Mouse (Mus musculus) c-Kit-positive CD71-negative TER-119-negative erythroid progenitor cells, embryonic 14.5 days (primary cell): ENCODE data around the gene Ush1c.
A peak's percentile ranks its signal among the peaks of the same experiment; 100 is the strongest.
"Not testable (repeated sequence)": the region's sequence is repeated elsewhere in the genome, so short reads cannot be mapped to it uniquely, and the experiment has no call there.

Experiments
- DNase-seq: peaks from one replicate; pipeline ENCODE4 v3.0.0-alpha.2; 2013; ENCODE audit warnings: low read depth

Gene Ush1c

GRCm38 (mm10) chr7:46204775-46205174 is 33.5 kb downstream of the Ush1c start:
- no peak for DNase-seq

- no peak for DNase-seq
Measured at GRCm38 (mm10) chr7:46204046-46204471, 34.2 kb downstream of the Ush1c start.

GRCm38 (mm10) chr7:46201649-46202048 is 36.7 kb downstream of the Ush1c start:
- no peak for DNase-seq

GRCm38 (mm10) chr7:46200021-46200420 is 38.3 kb downstream of the Ush1c start:
- no peak for DNase-seq

GRCm38 (mm10) chr7:46195356-46195755 is 42.9 kb downstream of the Ush1c start:
- no peak for DNase-seq

- DNase-seq = no peak
Measured at GRCm38 (mm10) chr7:46184232-46184631, 54.1 kb downstream of the Ush1c start.

- DNase-seq = peak; percentile 29
Measured at GRCm38 (mm10) chr7:46181590-46181989, 56.7 kb downstream of the Ush1c start.

GRCm38 (mm10) chr7:46179431-46180275 is 58.6 kb downstream of the Ush1c start, which contains the start of gene Abcc8:
TSS of gene Abcc8 (minus strand) at chr7:46180033.
- DNase-seq = no peak

- not testable (repeated sequence) for DNase-seq
Measured at GRCm38 (mm10) chr7:46168980-46169379, 69.3 kb downstream of the Ush1c start.

GRCm38 (mm10) chr7:46168402-46168801 is 69.9 kb downstream of the Ush1c start:
- DNase-seq = no peak

GRCm38 (mm10) chr7:46167901-46168300 is 70.4 kb downstream of the Ush1c start:
- no peak for DNase-seq

- DNase-seq = no peak
Measured at GRCm38 (mm10) chr7:46165876-46166275, 72.4 kb downstream of the Ush1c start.

- no peak for DNase-seq
Measured at GRCm38 (mm10) chr7:46162731-46163130, 75.6 kb downstream of the Ush1c start.

- DNase-seq = no peak
Measured at GRCm38 (mm10) chr7:46162132-46162727, 76.1 kb downstream of the Ush1c start.

- DNase-seq = no peak
Measured at GRCm38 (mm10) chr7:46161615-46162014, 76.7 kb downstream of the Ush1c start.

- DNase-seq = no peak
Measured at GRCm38 (mm10) chr7:46157746-46158145, 80.6 kb downstream of the Ush1c start.

GRCm38 (mm10) chr7:46154498-46155488 is 83.5 kb downstream of the Ush1c start:
- no peak for DNase-seq

GRCm38 (mm10) chr7:46152819-46153351 is 85.4 kb downstream of the Ush1c start:
- DNase-seq = no peak

GRCm38 (mm10) chr7:46147417-46147816 is 90.9 kb downstream of the Ush1c start:
- no peak for DNase-seq

GRCm38 (mm10) chr7:46146675-46147308 is 91.5 kb downstream of the Ush1c start:
- DNase-seq = no peak
